Mouse (Mus musculus): ENCODE results near the gene Olfr878.

Gene Olfr878

GRCm38 (mm10) chr9:37917540-37917939 lies at the start of gene Olfr878:
Gene Olfr878, plus strand, starts transcription at chr9:37917840.
- no peak for DNase-seq

- DNase-seq = no peak
These were observed 47.4 kb upstream of the Olfr878 start for GRCm38 (mm10) chr9:37870246-37870645.

- DNase-seq = no peak
These were observed 46.5 kb upstream of the Olfr878 start for GRCm38 (mm10) chr9:37871097-37871496.

GRCm38 (mm10) chr9:37871536-37871935 lies 46.1 kb upstream of the Olfr878 start:
- no peak for DNase-seq

- DNase-seq = no peak
These were observed 26.7 kb upstream of the Olfr878 start for GRCm38 (mm10) chr9:37890960-37891359.

GRCm38 (mm10) chr9:37896661-37897060 lies 21.0 kb upstream of the Olfr878 start, which contains the start of gene Olfr145:
Gene Olfr145, plus strand, starts transcription at chr9:37896724.
- DNase-seq = no peak

GRCm38 (mm10) chr9:37905555-37905954 lies 12.1 kb upstream of the Olfr878 start:
- no peak for DNase-seq

GRCm38 (mm10) chr9:37918018-37918417 lies 378 bp downstream of the Olfr878 start:
- no peak for DNase-seq

GRCm38 (mm10) chr9:37924194-37924593 lies 6.6 kb downstream of the Olfr878 start:
- DNase-seq = no peak

GRCm38 (mm10) chr9:37925445-37925844 lies 7.8 kb downstream of the Olfr878 start:
- DNase-seq = no peak

GRCm38 (mm10) chr9:37926019-37927013 lies 8.7 kb downstream of the Olfr878 start:
- no peak for DNase-seq

GRCm38 (mm10) chr9:37932519-37932918 lies 14.9 kb downstream of the Olfr878 start:
- peak; percentile 32 for DNase-seq

GRCm38 (mm10) chr9:37934146-37934545 lies 16.5 kb downstream of the Olfr878 start:
- DNase-seq = no peak

GRCm38 (mm10) chr9:37941167-37941566 lies 23.5 kb downstream of the Olfr878 start:
- DNase-seq = no peak

Data from thymus, postnatal 4 days (tissue).